Mouse (Mus musculus) adrenal gland, postnatal 14 days (tissue): ENCODE data around the gene Ppp4r3a. TPM values are rescaled to one million over a fixed set of nuclear protein-coding genes. Genes with fewer than 3 reads are reported as not detected.
A peak's percentile ranks its signal among the peaks of the same experiment; 100 is the strongest.

Source experiments
- DNase-seq: peaks from one replicate; pipeline ENCODE4 v3.0.0; 2021; ENCODE audit warnings: mixed read lengths
- total RNA-seq: library from RNA; stranded (reverse); gene quantifications from 2 replicates; pipeline ENCODE4 v1.2.3, GENCODE M21; 2021

Ppp4r3a gene
- total RNA-seq, 1 experiment from 2014 or later: 62.7 TPM

- no peak for DNase-seq
Observed at GRCm38 (mm10) chr12:101013078-101013665, 70.3 kb downstream of the Ppp4r3a start.

- peak; percentile 34 for DNase-seq
Observed at GRCm38 (mm10) chr12:101012197-101013077, 71.1 kb downstream of the Ppp4r3a start.

GRCm38 (mm10) chr12:101011017-101011416, 72.5 kb downstream of the Ppp4r3a start:
- no peak for DNase-seq

- DNase-seq: no peak
Observed at GRCm38 (mm10) chr12:101010148-101010920, 73.2 kb downstream of the Ppp4r3a start.

GRCm38 (mm10) chr12:101009225-101009624, 74.3 kb downstream of the Ppp4r3a start:
- no peak for DNase-seq

GRCm38 (mm10) chr12:101008648-101009047, 74.9 kb downstream of the Ppp4r3a start:
- no peak for DNase-seq

GRCm38 (mm10) chr12:101007968-101008481, 75.5 kb downstream of the Ppp4r3a start:
- no peak for DNase-seq

- DNase-seq: no peak
Observed at GRCm38 (mm10) chr12:101007427-101007826, 76.1 kb downstream of the Ppp4r3a start.

GRCm38 (mm10) chr12:101005665-101006420, 77.7 kb downstream of the Ppp4r3a start:
- DNase-seq: no peak

- no peak for DNase-seq
Observed at GRCm38 (mm10) chr12:101004982-101005381, 78.5 kb downstream of the Ppp4r3a start.

- DNase-seq: no peak
Observed at GRCm38 (mm10) chr12:101002801-101003513, 80.5 kb downstream of the Ppp4r3a start.

- DNase-seq: no peak
Observed at GRCm38 (mm10) chr12:100999061-100999954, 84.2 kb downstream of the Ppp4r3a start.

GRCm38 (mm10) chr12:100998564-100998962, 84.9 kb downstream of the Ppp4r3a start:
- no peak for DNase-seq

- DNase-seq: no peak
Observed at GRCm38 (mm10) chr12:100997830-100998563, 85.5 kb downstream of the Ppp4r3a start.

- DNase-seq: no peak
Observed at GRCm38 (mm10) chr12:100996378-100996898, 87.1 kb downstream of the Ppp4r3a start.

- no peak for DNase-seq
Observed at GRCm38 (mm10) chr12:100995607-100996377, 87.7 kb downstream of the Ppp4r3a start.

GRCm38 (mm10) chr12:100994140-100995015, 89.1 kb downstream of the Ppp4r3a start:
- DNase-seq: no peak
